Mouse (Mus musculus) heart, embryonic 16.5 days (tissue): Measurements from ENCODE around the gene Ift140. TPM values are rescaled to one million over a fixed set of nuclear protein-coding genes. Genes with fewer than 3 reads are reported as not detected.
"Not testable (repeated sequence)": the region's sequence is repeated elsewhere in the genome, so short reads cannot be mapped to it uniquely, and the experiment has no call there.

Experiments used
- ATAC-seq: fragments of 200-750 bp; cut with Nextera tagmentation; replicated peaks from 2 replicates; pipeline ENCODE4 v1.8.0; 2017; ENCODE audit warnings: moderate number of reproducible peaks; ENCODE audit not compliant: insufficient read depth, low FRiP score; ENCODE audit errors: extremely low read depth
- H3K27ac ChIP-seq: fragments of 300-500 bp; sonication (generic); 2 replicates; pipeline ENCODE4 v1.5.1; 2014; ENCODE audit warnings: mild to moderate bottlenecking, low read length, control low read depth, moderate library complexity
- H3K27me3 ChIP-seq: fragments of 300-500 bp; sonication (generic); 2 replicates; pipeline ENCODE4 v1.6.1; 2014; ENCODE audit warnings: low read length, mixed read lengths; ENCODE audit not compliant: control insufficient read depth, insufficient read depth
- H3K36me3 ChIP-seq: fragments of 300-500 bp; sonication (generic); 2 replicates; pipeline ENCODE4 v1.6.1; 2014; ENCODE audit not compliant: control insufficient read depth, insufficient read depth
- H3K4me1 ChIP-seq: fragments of 300-500 bp; sonication (generic); 2 replicates; pipeline ENCODE4 v1.6.1; 2014; ENCODE audit warnings: low read length, mixed read lengths; ENCODE audit not compliant: control insufficient read depth, insufficient read depth
- H3K4me2 ChIP-seq: fragments of 300-500 bp; sonication (generic); 2 replicates; pipeline ENCODE4 v1.6.1; 2014; ENCODE audit warnings: low read depth, mild to moderate bottlenecking, control low read depth, low read length
- H3K4me3 ChIP-seq: fragments of 300-500 bp; sonication (generic); 2 replicates; pipeline ENCODE4 v1.5.1; 2014; ENCODE audit warnings: mild to moderate bottlenecking, control low read depth, low read length
- H3K9ac ChIP-seq: fragments of 300-500 bp; sonication (generic); 2 replicates; pipeline ENCODE4 v1.6.1; 2014; ENCODE audit warnings: low read length, control low read depth
- H3K9me3 ChIP-seq: fragments of 300-500 bp; sonication (generic); replicated peaks from 2 replicates; pipeline ENCODE4 v1.6.1; 2016; ENCODE audit warnings: low read length; ENCODE audit not compliant: control insufficient read depth
- WGBS: fragments of 180-500 bp; shearing (Covaris S2); extraction: QIAGEN DNeasy Blood & Tissue Kit; methylation state at CpG from one replicate; pipeline ENCODE4 v1.1.7; 2014; 5-methylcytosine and 5-hydroxymethylcytosine counted together
- polyA plus RNA-seq: library from polyadenylated mRNA; unstranded; fragments of >200 nt; fragmentation: Nextera tagmentation; extraction: Ambion mirVana; gene quantifications from 2 replicates; pipeline ENCODE4 v1.2.1, GENCODE M21; 2015

Ift140 gene
- polyA plus RNA-seq, 1 experiment from 2014 or later, result 11.6 TPM

- Histone ChIP-seq H3K4me1 (peaks cover 3% of the 10 kb centered on the region; the same call in 1 of the 2 replicates), H3K4me2 (no peak within 1 kb of the TSS), H3K9ac (no peak within 1 kb of the TSS), H3K27ac (no peak within 1 kb of the TSS), H3K9me3 (no peaks in the 10 kb centered on the region), H3K27me3 (0 out of 2 replicates have a peak, but pooled peaks cover 2% of the 10 kb centered on the region), H3K4me3 (no peak within 1 kb of the TSS), H3K36me3 (no peaks in the 10 kb centered on the region)
- ATAC-seq, result no peak
- WGBS, result 26% methylated on average over 3 of the region's 3 CpGs
Measured at GRCm38 (mm10) chr17:25120406-25120805, 104.5 kb downstream of the Ift140 start, which contains the start of gene Ptx4. Gene Ptx4, plus strand, starts transcription at chr17:25120760.

DNA sequence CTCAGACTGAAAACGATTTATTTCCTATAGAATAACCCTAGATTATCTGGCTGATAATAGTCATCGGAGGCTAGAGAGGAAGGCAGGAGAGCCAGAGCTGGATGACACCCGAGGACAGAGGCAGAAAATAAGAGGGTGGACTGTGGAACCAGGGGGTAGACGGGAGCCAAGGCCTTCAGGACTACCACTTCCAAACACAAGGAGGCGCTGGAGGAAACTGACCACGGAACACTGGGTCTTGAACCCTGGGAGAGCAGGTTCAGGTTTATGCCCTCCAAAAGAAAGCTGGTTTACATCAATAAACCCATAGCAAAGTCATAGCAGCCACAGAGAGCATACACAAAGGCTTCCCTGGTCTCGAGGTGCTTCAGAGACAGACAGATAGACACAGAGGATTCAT is 108.1 kb downstream of the Ift140 start:
- no peak overlapping the region for H3K4me2 ChIP-seq
- no peak overlapping the region for H3K4me3 ChIP-seq
- WGBS, result 25% methylated on average over 7 of the region's 7 CpGs
- 0 out of 2 replicates have a peak, but pooled peaks cover 2% of the 10 kb centered on the region for H3K27me3 ChIP-seq
- no peaks in the 10 kb centered on the region for H3K36me3 ChIP-seq
- H3K27ac ChIP-seq, result no peak overlapping the region
- H3K9me3 ChIP-seq, result no peaks in the 10 kb centered on the region
- ATAC-seq, result no peak
- 0 out of 2 replicates have a peak, but pooled peaks cover 7% of the 10 kb centered on the region for H3K4me1 ChIP-seq
- H3K9ac ChIP-seq, result no peak overlapping the region

GRCm38 (mm10) chr17:25125442-25126060 is 109.7 kb downstream of the Ift140 start:
- not testable (repeated sequence) for H3K36me3 ChIP-seq, H3K27me3 ChIP-seq, H3K4me2 ChIP-seq, H3K27ac ChIP-seq, H3K9ac ChIP-seq, H3K9me3 ChIP-seq, H3K4me1 ChIP-seq, H3K4me3 ChIP-seq, ATAC-seq
- 67% methylated on average over 3 of the region's 3 CpGs for WGBS

DNA sequence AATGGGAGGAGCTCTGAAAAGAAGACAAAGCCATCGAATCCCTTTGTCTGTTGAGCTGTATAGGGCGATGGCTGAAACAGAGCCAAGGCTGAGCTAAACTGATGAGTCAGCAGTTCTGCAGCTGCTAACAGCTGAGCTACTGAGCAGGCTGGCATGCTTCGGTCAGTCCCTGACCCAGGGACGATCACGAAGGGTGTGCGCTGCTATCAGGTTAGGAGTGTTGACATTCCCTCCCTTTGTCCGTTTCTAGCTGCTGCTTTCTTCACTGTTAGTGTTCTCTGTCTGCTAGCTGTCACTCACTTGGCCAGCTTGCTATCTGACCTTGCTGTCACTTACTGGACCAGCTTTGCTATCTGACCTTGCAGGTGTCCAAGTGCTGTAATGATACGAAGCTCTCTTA is 111.2 kb downstream of the Ift140 start:
- Histone ChIP-seq H3K27me3 (0 out of 2 replicates have a peak, but pooled peaks cover 2% of the 10 kb centered on the region), H3K9me3 (no peaks in the 10 kb centered on the region), H3K9ac (peak overlapping the region; percentile 43; the same call in 1 of the 2 replicates), H3K4me3 (no peak overlapping the region), H3K27ac (no peak overlapping the region), H3K4me1 (0 out of 2 replicates have a peak, but pooled peaks cover 7% of the 10 kb centered on the region), H3K4me2 (peak overlapping the region; percentile 15; the same call in 1 of the 2 replicates), H3K36me3 (no peaks in the 10 kb centered on the region)
- ATAC-seq, result peak; percentile 52; the same call in 1 of the 2 replicates
- WGBS, result 17% methylated on average over 8 of the region's 8 CpGs

GRCm38 (mm10) chr17:25127681-25128080 is 111.8 kb downstream of the Ift140 start:
- Histone ChIP-seq H3K9me3 (no peaks in the 10 kb centered on the region), H3K4me2 (no peak overlapping the region), H3K9ac (no peak overlapping the region), H3K27ac (no peak overlapping the region), H3K36me3 (no peaks in the 10 kb centered on the region), H3K27me3 (0 out of 2 replicates have a peak, but pooled peaks cover 2% of the 10 kb centered on the region), H3K4me3 (no peak overlapping the region), H3K4me1 (0 out of 2 replicates have a peak, but pooled peaks cover 7% of the 10 kb centered on the region)
- ATAC-seq, result no peak
- 50% methylated on average over 9 of the region's 9 CpGs for WGBS

- Histone ChIP-seq H3K27me3 (no peaks in the 10 kb centered on the region), H3K4me1 (peaks cover 18% of the 10 kb centered on the region), H3K9ac (no peak overlapping the region), H3K36me3 (no peaks in the 10 kb centered on the region), H3K9me3 (no peaks in the 10 kb centered on the region), H3K27ac (no peak overlapping the region), H3K4me3 (no peak overlapping the region), H3K4me2 (no peak overlapping the region)
- WGBS, result 79% methylated on average over 1 of the region's 1 CpGs
- no peak for ATAC-seq
Measured at GRCm38 (mm10) chr17:25130060-25130459, 114.2 kb downstream of the Ift140 start.

- Histone ChIP-seq H3K36me3 (no peaks in the 10 kb centered on the region), H3K4me3 (peak within 1 kb of the TSS; percentile 98), H3K27me3 (no peaks in the 10 kb centered on the region), H3K9ac (peak within 1 kb of the TSS; percentile 91), H3K4me2 (peak within 1 kb of the TSS; percentile 96), H3K9me3 (no peaks in the 10 kb centered on the region), H3K27ac (no peak within 1 kb of the TSS), H3K4me1 (peaks cover 11% of the 10 kb centered on the region)
- 0% methylated on average over 40 of the region's 40 CpGs for WGBS
- ATAC-seq, result peak; percentile 92
Measured at GRCm38 (mm10) chr17:25133275-25133698, 117.4 kb downstream of the Ift140 start, which contains the start of gene Clcn7. Gene Clcn7, plus strand, starts transcription at chr17:25133391.

DNA sequence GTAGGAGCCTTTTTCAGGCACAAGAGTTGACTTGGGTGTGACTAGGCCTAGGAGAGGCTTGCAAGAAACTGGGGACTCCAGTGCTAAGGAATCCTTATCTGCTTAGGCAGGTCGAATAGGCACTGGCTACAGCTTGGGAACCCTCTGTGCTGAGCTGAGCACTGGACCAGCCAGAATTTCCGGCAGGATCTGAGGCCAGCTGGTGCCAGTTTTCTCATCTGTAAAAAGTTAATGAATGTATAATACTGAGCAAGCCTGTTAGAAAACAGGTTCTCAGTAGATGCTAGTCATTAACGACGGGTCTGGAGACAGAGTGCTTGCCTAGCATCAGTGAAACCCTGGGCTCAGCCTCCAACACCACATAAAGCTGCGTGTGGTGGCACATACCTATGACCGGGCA is 119.7 kb downstream of the Ift140 start:
- no peak overlapping the region for H3K4me3 ChIP-seq
- no peaks in the 10 kb centered on the region for H3K27me3 ChIP-seq
- peaks cover 11% of the 10 kb centered on the region for H3K4me1 ChIP-seq
- H3K36me3 ChIP-seq, result no peaks in the 10 kb centered on the region
- H3K9ac ChIP-seq, result no peak overlapping the region
- 88% methylated on average over 6 of the region's 6 CpGs for WGBS
- ATAC-seq, result no peak
- H3K4me2 ChIP-seq, result no peak overlapping the region
- no peak overlapping the region for H3K27ac ChIP-seq
- H3K9me3 ChIP-seq, result no peaks in the 10 kb centered on the region

GRCm38 (mm10) chr17:25138803-25139202 is 122.9 kb downstream of the Ift140 start:
- Histone ChIP-seq H3K4me2 (no peak overlapping the region), H3K4me3 (no peak overlapping the region), H3K4me1 (peaks cover 7% of the 10 kb centered on the region), H3K27me3 (no peaks in the 10 kb centered on the region), H3K36me3 (no peaks in the 10 kb centered on the region), H3K27ac (no peak overlapping the region), H3K9ac (no peak overlapping the region), H3K9me3 (no peaks in the 10 kb centered on the region)
- ATAC-seq, result no peak
- 100% methylated on average over 1 of the region's 1 CpGs for whole genome bisulfite sequencing
